Mouse (Mus musculus): ENCODE data around the gene Nlrp3.

- TF ChIP-seq CHD2 (IDR thresholded peaks at IDR 0.05; ENCODE audit: low read depth, low read length) (no peak), MAFK (IDR thresholded peaks at IDR 0.05; ENCODE audit: insufficient read depth, low read depth, low read length) (no peak), ZC3H11A (IDR thresholded peaks at IDR 0.05; ENCODE audit: borderline replicate concordance, low read depth, low read length) (no peak)
These were observed 21.0 kb downstream of the Nlrp3 start for GRCm38 (mm10) chr11:59562336-59562735.

All from ES-E14 (cell line).